Mouse (Mus musculus) right cerebral cortex, adult 18-20 months (tissue): ENCODE data around the gene Amph.
"Not testable (repeated sequence)": the region's sequence is repeated elsewhere in the genome, so short reads cannot be mapped to it uniquely, and the experiment has no call there.

Experiments used
- DNase-seq: peaks from one replicate; pipeline ENCODE4 v3.0.0; 2022; ENCODE audit warnings: mixed read lengths

Amph gene

DNA sequence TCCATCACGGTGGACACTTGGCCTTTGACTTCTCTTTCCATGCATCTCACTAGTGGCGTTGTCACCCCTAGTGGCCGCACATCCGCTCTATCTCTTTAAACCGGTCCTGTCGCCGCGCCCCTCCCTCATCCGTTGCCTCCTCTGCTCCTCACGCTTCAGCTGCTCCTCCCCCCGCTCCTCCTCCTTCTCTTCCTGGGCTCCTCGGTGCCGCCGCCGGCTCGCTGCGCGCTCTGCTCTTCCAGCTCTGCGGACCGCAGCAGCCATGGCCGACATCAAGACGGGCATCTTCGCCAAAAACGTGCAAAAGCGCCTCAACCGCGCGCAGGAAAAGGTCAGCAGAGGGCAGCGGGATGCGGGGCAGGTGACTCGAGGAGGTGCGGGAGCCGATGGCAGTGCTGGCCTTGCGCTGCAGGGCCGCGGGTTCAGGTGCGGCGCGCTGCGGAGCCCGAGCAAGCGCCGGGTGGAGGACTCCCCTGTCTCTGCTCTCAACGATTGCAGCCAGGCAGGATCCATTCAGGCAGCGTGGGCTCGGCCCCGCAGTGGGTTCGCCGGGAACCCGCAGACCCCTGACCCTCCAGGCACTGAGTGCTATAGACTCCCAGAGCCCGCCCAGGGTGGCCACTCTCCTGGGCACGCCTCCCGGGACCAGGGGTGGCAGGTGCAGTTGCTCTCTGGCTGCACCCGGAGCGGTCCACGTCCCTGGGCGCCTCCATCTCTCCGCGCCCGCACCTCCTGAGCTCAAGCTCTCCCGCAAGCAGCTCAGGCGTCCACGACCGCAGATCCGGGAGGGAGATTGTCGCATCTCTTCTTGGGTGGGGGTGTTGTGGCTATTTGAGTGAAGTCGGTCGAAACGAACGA lies at the start of gene Amph:
Amph (plus strand) TSS at position 35 of the 858 bp plus-strand sequence.
- DNase-seq, result peak; percentile 94

DNA sequence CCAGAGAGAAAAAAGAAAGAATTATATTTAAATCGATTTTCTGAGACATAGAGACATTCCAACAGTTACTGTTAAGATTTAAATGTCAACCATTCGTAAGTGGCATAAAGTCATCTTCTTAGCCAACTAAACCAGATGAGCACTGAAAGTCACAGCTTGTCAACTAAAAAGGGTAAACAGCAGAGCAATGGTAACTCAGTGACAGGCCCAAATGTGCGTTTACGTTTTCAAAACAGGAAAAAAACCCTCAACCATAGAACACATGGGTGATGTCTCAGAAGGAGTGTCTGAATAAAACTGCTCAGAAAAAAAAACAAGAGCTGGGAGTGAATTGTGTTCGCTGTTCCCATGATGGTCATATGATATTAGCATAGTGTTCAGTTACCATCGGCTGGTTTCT lies 44.4 kb upstream of the Amph start:
- no peak for DNase-seq

DNA sequence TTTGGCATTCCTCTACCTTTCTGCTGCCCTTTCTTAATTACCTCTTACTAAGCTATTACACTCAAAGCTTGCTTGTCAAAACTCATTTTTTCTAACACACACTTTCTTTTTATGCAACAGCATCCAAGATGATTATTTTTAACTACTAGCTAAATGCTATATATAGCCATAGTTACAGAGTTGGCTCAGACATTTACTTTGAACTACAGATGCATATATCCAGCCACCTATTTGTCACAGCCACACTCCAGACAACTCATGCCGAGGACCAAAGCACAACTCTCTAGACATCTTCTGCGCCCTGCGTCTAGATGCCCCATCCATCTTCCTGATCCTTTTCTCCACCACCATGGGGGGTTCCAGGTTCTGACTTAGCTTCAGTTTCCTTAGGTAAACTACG lies 33.2 kb upstream of the Amph start:
- no peak for DNase-seq

DNA sequence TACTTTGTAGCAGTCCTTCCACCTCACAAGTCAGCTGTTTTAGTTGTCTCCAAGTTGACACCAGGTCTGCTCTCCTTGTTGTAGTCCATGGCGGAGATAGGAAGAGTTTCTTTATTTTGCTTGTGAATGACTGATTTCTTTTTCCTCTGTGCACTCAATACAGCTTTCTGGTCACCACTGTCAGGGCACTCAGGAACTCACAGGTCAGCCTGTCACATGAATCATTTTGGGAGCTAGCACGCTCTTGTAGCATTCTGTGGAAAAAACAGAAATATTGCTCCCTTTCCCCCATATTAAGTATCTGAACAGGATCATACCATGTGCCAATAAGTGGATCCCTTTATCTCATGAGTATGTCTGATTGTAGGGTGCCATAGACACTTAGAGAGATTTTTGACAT lies 14.8 kb upstream of the Amph start:
- not testable (repeated sequence) for DNase-seq

DNA sequence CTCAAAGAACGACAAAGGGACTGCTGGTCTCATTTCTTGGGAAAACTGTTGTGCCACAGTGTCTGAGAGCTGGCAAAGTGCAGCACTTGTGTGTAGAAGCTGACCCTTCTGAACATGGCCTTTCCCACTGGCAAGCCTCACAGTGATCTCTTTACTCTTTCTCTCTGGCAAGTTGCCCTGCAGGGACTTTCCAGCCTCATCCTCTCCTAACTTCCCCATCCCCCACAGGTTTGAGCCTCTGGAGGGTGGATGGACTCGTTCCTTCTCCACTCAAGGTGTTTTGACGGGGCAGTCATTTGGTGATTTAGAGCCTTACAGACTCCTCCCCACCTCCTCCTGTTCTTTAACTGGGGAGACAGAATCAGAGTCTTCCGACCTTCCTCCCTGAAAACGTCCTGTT lies 319 bp upstream of the Amph start:
- no peak for DNase-seq

DNA sequence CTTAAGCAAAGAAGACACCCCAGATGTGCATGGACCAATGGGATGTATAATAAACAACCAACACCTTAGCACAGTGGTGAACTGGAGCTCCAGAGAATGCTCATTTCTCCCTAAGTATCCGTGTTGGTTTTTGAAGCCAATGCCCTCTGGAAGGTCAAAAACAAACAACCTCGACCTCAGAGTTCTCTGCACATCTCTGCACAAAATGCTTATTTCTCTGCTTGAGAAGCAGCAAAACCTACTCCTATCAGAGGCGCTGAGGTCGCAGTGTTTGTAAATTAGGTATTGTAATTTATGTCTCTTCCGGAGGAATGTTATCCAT lies 985 bp downstream of the Amph start:
- no peak for DNase-seq

DNA sequence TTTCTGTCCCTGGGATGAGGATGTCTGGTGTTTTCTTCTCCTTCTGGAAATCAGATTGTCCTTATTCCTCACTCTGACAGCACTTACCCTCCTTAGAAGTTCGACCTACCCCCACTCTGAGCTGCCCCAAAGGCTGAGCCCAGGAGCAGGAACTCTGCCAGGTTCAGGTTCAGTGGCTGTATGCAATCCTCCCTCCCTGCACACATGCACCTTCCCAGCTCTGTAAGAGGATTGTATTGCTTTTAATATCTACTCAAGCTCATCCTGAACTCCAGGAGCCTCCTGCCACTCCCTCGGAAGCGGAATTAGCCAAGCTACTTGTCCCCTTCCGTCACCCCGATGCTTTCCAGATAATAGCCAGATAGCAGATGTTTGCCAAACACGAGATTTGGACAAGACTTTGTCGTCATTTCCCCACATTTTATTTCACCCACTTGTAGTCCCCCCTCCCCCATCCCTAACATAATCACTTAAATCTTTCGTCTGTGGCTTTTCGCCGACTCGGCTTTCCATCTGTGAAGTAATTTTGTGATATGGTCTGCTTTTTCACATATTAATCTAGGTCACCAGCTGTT lies 1.7 kb downstream of the Amph start:
- no peak for DNase-seq

DNA sequence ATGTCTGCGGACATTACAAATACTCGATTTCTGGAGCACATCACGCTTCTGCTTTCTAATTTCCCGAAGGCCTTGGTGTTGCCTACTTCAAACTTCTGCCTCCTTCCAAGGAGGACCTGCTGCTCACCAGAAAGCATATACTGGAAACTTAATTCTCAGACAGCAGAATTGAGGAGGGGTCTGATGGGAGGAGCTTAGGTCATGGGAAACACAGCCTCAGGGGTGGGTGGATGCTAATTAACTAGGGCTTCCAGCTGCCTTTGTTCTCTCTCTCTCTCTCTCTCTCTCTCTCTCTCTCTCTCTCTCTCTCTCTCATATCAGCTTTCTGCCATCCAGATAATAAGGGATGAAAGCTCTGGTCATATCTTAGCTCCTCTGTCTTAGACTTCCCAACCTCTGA lies 5.6 kb downstream of the Amph start:
- DNase-seq, result no peak

DNA sequence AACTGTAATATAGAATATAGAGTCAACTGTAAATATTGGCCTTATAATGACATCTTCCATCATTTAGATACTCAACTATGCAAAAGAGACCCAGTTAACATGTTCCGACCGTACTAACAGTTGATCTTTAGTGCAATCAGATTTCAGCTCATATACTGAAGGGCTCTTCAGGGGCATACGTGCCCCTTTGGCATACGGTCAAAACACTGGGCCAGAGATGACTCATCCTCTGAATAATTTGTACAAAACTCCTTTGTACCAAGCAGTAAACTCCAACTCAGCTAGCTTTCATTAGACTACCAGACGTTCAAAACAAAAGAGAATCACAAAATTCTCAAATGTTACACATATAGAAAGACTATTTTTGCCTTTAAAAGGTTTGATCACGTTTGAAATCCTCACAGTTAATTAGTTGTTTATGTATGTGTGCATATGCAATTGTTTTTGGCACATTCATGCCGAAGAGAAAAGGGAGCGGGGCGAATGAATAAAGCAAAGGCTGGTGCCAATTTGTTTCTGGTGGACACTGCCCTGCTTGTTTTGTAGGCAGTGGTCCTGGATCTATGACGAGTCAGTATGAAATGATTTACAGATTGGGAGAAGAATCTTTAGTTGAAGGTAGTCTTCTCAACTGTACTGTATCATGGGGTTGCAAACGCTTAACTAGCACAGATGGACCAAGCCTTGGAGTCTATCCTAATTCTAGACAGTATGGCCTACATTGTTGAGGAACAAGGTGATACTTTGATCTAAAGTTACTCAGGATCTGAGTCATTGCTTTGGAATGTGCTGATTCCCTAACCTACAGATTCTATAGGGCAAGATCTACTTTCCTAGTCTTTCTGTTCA lies 8.3 kb downstream of the Amph start:
- DNase-seq, result no peak

DNA sequence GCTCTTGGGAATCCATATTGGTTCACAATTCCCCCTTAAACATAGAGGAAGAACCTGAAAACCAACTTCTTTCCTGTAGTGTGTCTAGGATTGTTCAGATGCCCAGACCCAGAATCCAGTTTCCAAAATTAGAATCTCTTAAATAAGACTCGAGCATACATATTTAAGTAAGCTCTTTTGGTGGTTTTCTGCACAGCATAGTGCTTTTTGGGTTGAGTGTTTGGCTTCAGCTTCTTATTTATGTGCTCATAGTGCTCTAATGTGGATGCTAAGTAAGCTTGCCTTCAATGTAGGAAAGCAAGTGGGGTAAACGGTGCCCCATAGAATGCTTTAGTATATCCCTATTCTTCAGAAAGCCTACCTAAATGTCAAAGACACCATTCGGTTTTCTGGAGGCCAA lies 9.0 kb downstream of the Amph start:
- no peak for DNase-seq

DNA sequence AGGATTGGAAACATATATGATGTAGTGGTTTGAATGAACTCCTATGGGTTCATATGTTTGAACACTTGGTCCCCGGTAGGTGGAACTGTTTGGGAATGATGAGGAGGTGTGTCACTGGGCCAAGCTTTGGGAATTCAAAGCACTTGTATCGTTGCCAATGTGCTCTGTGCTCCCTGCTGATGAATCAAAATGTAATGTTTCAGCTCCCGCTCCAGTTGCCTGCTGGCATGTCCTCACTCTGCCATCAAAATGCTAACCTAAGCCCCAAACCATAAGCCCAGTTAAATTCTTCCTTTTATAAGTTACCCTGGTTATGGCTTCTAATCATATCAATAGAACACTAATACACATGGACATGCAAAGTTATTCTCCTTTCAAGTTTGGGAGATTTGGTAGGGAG lies 24.6 kb downstream of the Amph start:
- no peak for DNase-seq

DNA sequence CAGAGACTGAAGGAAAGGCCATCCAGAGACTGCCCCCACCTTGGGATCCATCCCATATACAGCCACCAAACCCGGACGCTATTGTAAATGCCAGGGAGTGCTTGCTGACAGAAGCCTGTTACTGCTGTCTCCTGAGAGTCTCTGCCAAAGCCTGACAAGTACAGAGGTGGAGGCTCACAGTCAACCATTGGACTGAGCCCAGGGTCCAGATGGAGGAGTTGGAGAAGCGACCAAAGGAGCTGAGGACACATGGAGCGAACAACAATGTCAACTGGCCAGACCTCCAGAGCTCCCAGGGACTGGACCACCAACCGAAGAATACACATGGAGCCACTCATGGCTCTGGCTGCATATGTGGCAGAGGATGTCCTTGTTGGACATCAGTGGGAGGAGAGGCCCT lies 26.3 kb downstream of the Amph start:
- DNase-seq, result no peak

DNA sequence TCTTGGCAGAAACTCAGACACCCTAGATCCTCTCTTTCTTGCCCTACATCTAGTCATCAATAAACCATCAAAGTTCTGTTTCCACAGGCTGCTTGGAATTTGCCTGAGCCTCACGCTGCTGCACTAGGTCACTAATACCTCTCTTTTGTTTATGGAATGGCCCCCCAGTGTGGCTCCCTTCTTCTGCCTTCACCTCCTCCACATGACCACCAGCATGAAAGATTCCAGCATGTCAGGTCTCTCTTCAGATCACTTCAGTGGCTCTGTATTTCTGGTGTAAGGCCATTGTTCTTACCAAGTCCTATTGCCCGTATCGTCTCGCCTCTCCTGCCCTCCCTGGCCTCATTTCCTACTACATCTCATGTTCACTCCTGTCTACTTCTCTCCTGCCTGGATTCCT lies 39.3 kb downstream of the Amph start:
- DNase-seq, result no peak

DNA sequence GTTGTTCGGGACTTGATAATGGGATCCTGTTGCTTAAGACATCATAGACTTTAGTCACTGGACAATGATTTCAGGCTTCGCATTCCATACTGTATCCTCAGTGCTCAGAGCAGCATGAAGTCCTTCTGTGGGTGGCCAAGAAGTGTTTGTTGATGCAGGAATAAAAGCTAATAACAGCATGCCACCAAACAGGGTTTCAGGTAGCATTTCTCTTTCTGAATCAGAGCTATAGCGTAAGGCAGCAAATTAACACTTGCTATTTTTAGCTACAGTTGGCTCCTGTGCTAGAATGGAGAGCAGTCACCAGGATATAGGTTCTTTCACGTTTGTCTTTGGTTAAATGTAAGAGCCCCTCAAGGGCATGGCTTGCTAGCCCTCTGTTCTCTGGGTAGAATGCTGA lies 40.3 kb downstream of the Amph start:
- DNase-seq, result no peak

DNA sequence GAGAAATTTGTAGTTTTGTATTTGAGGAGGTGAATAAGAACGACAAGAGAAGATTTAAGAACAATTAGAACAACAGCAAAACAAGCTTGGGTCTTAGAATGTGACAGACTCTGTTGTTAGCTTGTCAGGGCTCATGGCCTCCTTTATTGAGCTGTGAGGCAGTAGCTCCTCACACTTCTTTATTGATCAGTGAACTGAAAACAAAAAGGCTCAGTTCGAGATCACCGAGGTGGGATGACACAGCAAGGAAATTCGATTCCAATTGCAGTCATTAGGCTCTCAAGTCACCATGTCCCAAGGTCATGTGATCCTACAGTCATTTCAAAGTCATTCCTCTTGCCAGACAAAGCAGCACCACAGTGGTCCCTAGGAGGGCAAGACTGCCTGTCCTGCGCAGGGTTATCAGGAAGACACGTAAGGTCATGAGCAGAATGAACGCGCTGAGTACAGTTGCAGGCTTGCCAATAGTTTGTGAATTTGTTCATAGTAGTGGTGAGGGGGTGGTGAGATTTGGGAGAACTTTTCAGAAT lies 41.2 kb downstream of the Amph start:
- DNase-seq, result no peak

DNA sequence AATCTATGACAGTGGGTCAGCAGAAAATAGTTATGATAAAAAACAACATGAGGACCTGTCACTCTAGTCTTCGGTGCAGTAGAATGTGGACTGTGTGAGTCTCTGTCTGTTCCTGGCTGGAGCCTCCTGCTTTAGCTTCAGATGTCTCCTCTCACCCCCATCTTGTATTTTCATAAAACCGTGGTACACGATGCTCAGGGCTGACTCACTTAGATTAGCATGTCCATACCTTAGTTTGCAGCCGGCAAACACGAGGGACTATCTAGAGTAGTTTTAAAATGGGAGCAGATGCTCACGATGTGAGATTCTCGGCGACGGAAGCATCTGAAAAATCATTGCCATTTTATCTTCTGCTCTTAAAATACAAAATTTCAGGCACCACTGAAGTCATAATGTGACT lies 54.5 kb downstream of the Amph start:
- DNase-seq, result peak; percentile 80

DNA sequence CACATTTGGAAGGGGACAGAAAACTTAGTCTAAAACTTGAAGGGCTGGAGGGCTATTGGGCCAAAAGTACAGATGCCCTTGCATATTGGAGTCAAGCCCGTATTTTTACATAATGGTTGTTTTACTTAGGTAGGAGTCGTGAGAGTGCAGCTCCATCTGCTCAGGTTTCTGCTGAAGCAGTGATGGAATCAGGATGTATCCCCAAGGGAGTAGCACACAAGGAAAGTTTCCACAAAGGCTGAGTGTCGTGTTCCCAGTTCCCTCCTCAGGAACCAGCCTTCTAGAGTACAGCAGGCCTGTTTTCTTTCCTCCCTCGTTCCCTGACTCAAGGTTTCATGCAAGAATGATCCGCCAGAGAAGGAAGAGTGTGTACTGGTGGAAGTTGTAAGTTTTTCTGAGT lies 56.4 kb downstream of the Amph start:
- peak; percentile 44 for DNase-seq

DNA sequence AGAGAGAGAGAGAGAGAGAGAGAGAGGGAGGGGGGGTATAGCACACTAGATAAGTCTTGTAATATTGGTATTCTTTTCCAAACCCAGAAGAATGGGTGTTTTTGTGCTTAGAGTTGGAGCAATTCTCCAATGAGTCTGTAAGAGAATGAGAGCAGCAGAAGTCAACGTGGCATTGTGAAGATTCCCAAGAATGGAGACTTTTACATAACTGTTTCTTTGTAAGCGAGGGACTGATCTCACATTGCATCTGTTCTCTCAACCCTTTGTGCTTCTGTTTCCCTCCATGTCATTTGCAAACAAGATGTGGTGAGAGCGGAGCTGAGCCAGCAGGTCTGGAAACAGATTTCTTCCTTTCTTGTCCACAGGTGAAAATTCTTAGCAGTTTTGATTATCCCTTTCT lies 60.4 kb downstream of the Amph start:
- DNase-seq, result peak; percentile 32

DNA sequence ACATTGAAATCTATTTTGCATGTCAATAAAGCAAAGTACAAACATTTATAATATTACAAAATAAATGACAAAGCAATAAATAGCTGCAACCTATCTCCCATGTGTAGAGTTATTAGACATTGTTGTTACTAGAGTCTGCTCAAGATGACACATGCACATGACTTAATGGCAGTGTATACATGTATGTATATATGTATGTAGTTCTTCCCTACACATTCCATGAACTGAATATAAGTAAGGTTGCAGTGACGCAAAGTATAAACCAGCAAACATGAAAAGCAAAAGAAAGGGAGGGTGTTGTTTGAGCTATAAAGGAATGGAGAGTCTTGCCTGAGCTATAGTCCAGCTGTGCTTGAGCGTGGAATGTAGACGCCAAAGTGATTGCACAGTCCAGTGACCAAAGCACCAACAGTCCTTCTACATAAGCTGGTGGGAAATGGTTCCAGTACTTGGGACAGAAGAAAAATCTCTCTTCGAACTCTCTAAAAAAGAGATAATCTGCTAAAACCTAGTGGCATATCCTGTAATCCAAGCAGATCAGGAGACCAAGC lies 66.9 kb downstream of the Amph start:
- no peak for DNase-seq

DNA sequence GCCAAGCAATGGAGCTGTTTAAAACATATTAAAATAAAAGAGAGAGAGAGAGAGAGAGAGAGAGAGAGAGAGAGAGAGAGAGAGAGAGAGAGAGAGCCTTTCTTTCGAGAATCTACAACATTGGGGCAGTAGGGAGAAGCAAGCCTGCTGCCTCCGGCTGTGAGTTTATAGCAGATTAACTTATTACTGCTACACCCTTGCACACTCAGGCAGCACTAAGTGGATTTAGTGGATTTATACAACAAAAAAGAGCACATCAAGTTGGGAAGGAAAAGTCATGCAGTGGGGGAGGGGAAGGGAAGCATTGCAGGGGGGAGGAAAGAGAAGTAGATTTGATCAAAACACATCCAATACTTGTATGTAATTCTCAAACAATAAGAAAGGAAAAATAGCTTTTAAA lies 73.5 kb downstream of the Amph start:
- DNase-seq, result no peak

DNA sequence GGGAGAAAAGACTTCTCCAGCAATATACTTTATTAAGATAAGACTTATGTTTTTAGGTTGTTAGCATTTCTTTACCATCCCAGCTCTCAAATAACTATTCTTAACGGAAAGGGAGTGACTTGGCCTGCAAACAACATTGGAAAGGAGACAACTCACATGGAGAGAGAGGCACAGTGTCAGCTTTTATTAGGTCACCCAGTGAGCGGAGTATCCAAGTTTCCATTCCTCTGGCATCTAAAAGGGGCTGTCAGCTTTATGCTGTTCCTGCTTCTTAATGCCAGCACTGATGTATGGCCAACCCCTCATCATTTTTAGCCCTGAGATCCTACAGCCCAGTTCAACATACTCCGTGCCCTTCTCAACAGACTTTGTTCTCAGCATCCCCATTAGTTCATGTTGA lies 74.3 kb downstream of the Amph start:
- no peak for DNase-seq

DNA sequence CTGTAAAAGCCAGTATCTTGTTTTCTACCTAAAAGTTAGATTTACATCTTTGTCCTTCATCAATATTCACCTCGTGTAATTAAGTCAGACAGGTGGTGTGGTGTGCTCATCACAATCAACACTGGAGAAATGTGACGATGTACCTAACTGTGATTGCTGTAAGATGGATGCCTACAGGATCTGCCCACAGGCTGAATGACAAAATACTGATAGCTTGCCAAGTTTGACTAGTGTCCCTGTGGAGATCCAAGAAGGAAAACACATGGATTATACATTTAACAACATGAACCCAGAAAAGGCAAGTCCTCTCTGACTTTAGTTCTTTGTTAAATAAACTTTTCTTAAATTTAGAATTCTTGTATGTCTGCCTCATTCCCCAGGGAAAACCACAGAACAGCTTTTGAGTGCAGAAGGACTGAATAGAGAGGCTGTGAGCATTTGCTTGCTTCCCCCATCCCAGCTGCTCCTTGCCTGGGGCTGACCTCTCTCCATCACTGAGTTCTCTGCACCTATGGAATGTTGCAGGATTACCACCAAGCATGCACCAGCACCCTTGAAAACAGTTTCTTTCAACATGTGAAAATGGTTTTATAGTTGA lies 77.2 kb downstream of the Amph start:
- DNase-seq, result no peak

DNA sequence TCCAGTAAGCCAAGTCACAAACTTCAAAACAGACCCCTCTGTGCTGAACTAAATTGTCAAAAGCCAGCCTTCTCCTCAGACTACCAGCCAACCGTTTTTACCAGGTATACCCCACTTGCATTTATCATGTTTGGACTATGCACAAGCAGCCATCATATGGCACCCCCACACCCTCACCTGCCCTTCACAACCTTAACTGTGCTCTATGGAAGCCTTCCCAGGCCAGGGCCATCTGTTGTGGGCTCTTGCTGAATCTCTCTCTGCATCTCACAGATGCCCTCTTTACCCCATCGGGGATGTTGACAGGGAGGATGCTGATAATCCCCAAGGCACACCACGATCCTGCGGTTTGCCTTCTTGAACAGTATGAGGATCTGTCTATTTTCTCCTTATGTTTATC lies 77.9 kb downstream of the Amph start:
- no peak for DNase-seq
